Mouse (Mus musculus) CD8-positive naive resting alpha-beta T cell, adult 2 months (primary cell): ENCODE results near the gene Clmp.

ENCODE experiments used
- DNase-seq, 2 experiments: peaks; one replicate each; pipeline ENCODE4 v3.0.0; 2022; ENCODE audit warnings: low read depth in 2 of 2, low spot score in 2 of 2

Clmp gene

DNA sequence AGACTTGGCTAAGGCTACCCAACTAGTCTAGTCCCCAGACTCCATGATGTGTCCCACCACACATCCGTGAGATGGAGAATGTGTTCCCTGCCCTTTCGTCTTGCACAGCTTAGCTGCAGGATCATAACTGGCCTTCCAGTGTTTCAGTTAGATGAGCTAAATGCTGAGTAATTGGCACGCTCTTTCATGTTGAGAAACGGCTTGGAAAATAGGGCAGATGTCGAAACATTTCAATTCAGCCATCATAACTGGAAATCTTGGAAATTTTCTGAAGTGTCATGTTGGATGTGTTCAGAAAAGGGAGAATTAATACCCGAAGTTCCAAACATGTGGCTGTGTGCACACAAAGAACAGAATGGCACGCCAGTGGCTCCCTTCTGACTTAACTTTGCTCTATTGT lies 4.7 kb downstream of the Clmp start:
- DNase-seq = no peak

DNA sequence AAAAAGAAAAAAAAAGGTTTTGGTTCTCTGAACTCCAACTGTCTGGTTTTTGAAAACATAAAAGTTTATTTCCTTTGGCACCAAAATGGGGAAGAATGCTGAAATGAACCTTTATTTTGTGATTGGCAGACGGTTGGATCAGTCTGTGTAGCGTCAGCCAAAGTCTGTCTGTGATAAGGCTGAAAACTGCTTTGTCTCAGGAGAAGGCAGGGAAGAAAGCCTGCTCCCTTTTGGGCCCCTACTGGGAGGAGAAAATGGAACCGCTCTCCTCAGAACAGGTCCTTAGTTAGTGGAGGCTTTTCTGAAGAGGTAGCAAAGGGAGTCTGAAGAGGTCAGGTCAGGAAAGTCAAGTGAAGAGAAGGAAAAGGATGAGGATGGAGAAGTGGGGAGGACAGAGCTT lies 7.3 kb downstream of the Clmp start:
- no peak for DNase-seq

GRCm38 (mm10) chr9:40693768-40694167 lies 8.0 kb downstream of the Clmp start:
- no peak for DNase-seq

DNA sequence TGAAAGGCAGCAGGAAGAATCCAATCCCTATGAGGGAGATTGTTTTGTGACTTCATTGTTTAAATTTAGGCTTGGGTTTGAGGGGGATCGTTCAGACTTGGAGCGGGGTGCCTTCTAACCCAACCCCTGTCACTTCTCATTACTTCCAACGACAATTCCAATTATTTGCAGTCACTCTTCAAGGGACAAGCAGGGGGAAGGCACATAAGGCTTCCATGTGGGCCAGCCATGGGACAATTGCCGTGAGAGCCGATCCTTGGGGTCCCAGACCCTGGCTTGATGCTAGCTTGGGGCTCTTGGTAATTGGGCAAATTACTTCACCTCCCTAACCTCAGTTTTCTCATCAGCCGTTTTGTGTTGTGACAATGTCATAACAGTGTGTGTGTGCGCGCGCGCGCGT lies 8.5 kb downstream of the Clmp start:
- DNase-seq = no peak

DNA sequence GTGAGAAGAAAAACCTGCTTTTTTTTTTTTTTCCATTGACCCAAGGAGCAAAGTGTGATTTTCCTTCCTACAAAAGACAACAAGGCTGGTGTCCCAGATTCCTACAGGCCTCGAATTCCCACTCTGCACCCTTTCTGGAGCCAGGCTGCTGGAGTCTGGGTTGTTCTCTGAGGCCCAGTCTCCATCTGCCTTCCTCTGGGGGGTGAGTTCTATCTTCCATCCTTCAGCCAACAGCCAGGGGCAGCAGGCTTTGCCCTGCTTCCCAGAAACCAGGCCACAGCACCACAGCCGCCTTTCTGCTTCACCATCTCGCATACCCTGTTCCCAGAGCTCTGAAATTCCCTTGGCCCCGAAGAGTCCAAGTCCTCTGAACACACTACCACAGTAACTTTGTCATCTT lies 10.3 kb downstream of the Clmp start:
- no peak for DNase-seq

DNA sequence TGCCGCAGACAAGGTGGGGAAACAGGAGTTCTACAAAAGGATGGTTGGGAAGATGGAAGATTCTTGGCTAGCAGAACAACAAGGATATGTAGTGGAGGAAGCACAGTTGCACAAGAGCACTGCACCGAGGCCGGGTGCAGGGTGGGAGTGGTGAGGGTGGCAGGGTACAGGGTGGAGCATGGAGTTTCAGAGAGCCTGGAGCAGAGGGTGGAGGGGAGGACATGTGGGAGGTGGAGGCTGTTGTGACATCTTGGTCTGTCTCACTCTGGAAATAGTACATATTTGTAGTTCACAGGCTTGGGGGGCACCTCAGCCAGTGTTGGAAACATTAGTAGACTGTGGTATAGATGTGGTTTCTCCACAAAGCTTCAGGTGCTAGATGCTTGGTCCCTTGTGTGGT lies 13.4 kb downstream of the Clmp start:
- no peak for DNase-seq

GRCm38 (mm10) chr9:40700253-40700652 lies 14.5 kb downstream of the Clmp start:
- DNase-seq = no peak

- DNase-seq = no peak
Measured at GRCm38 (mm10) chr9:40704364-40705276, 18.9 kb downstream of the Clmp start.

GRCm38 (mm10) chr9:40708448-40709140 lies 22.8 kb downstream of the Clmp start:
- DNase-seq = no peak

GRCm38 (mm10) chr9:40709141-40709537 lies 23.4 kb downstream of the Clmp start:
- no peak for DNase-seq

DNA sequence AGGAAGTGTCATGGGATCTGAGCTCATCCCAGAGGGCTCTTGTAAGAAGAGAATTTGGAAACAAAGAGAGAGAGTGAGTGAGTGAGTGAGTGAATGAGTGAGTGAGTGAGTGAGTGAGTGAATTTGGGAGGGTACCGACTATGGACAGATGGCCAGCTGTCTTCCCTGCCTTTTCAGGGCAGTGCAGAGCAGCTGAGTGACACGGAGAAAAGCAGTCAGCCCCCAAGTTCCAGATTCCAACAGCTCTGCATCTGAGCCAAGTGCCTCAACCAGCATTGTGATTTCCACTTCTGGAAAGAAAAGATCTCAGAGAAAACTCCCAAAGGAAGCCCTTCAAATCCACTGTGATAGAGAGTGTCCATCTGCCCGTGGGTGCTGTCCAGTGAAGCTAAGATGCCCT lies 23.8 kb downstream of the Clmp start:
- no peak for DNase-seq

GRCm38 (mm10) chr9:40709991-40710390 lies 24.2 kb downstream of the Clmp start:
- DNase-seq = no peak

- DNase-seq = no peak
Measured at GRCm38 (mm10) chr9:40711654-40712053, 25.9 kb downstream of the Clmp start.

DNA sequence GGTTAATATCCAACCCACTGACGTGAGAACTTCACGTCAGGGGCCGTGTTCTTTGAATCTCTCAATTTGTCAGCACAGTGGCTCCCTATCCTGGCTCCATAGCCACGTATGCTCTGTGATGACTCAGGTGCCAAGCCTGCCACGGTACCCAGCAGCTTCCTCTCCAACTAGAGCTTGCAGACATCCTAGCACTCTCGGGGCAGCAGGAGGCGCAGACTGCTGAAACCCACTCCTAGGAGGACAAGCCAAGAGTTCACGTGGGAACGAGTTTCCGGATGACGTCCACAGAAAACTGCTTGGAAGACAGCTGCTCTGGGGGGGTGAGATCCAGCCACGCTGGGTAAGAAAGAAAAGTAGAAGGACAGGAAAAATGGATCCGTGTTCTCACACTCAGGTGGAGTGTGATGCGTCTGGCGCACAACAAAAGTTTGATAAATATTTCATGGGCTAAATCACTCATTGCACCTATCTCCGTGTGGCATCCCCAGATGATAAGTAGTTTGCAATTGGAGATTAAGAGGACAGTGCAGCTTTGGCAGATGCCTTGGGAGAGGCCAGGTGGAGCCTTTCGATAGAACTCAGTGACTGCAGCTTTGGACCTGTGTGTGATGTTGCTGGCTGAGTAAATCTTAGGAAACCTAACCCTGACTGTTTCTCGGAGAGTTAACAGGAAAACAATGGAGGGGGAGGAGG lies 31.6 kb downstream of the Clmp start:
- no peak for DNase-seq

DNA sequence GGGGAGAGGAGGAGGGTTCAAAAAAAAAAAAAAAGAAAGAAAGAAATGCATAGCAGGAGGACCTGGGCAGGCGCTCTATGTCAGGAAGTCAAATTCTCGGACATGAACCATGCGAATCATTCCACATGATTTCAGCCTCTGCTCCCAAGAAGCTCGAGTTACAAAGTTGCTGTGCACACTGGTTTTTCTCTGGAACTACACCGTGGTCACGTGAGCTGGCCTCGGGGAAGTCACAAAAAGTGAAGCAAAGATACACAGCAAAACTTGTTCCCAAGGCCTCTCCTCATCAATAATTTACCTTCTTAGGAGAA lies 32.1 kb downstream of the Clmp start:
- DNase-seq = no peak

DNA sequence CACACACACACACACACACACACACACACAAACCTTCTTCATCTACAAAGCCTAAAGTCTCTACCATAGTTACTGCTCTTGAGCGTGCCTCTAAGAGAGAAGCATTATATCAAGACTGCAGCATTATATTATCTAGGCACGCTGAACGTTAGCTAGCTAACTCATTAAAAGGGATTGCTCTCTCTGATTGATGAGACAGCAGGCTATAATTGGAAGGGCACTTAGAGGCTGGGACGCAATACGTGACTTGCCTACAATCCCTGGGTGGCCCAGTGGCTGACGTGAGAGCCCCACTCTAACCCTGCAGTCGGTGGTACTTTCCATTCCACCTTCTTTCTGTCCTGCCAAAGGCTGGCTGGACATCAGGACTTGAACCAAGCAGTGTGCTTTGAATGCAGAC lies 35.1 kb downstream of the Clmp start:
- no peak for DNase-seq

- no peak for DNase-seq
Measured at GRCm38 (mm10) chr9:40723311-40723772, 37.6 kb downstream of the Clmp start.

GRCm38 (mm10) chr9:40724978-40725377 lies 39.2 kb downstream of the Clmp start:
- no peak for DNase-seq

DNA sequence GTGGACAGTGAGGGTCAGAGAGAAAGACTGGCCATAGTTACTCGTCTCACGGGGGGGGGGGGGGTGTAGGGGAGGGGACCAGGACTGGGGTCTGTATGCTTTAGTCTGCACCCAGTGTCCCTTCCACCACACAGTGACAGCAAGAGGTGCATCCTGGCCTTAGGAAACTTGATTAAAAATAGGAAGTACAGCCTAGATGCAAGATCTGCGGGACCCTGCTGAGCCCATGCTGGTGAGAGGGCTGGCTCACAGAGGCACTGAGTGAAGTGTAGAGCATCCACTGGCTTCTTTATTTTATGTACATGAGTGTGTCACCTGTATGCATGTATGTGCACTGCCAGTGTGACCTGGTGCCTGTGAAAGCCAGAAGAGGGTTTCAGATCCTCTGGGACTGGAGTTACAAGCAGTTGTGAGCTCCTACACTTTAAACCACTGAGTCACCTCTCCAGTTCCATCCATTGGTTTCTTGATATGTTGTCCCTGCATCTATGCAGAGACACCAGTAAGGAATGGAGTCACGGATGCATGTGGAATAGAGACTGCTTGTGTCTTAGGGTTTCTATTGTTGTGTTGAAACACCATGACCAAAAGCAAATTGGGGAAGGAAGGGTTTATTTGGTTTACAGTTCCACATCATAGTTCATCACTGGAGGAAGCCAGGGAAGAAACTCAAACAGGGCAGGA lies 41.5 kb downstream of the Clmp start:
- no peak for DNase-seq

- no peak for DNase-seq
Measured at GRCm38 (mm10) chr9:40727824-40728495, 42.2 kb downstream of the Clmp start.

DNA sequence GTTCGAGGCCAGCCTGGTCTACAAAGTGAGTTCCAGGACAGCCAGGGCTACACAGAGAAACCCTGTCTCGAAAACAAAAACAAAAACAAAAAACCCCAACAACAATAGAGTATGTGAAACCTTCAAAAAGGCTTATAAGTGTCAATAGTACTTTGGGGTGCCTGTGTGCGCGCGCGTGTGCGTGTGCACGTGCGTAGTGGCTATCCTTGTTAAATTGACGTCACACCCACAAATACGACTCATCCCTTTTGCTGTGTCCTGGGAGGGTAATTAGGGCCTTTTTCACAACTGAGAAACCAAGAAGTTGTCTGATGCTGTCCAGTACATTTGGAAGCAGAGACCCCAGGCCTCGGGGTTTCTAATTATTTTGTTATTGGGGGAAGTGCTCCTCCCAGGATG lies 44.5 kb downstream of the Clmp start:
- DNase-seq = no peak
